In the genomic region with DNA sequence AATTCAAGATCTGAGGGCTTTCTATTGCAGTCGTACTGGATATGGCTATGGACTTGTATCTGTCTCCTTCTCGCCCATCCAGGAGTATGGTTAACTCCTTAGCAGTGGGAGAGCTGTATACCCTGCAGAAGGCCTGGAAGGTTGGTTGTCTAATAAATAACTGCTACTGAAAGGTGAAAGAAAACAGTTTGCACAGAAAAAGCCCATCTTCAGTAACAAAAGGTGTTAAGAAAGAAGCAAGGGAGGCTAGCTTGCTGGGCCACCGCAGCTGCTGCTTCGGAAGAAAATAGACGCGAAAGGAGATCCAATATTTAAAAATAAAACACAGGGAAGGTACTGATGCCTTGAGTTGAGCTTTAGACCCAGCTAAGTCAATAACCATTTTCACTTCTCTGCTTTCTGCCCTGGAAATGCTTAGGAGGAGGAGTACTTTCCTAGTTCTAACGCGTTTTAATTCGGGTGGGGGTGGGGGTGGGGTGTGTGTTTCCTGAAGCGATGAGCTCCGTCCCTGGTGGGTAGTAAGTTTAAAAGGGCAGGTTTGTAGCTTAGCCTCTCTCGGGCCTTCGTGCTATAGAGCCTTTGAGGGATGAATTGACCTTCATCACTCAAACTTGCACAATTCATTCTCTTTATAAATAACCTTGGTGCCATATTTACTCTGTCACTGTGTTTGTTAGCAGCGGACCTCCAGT, we compare ENCODE assay signal across 8 mouse cellular contexts. TPM values are rescaled to one million over a fixed set of nuclear protein-coding genes. Genes with fewer than 3 reads are reported as not detected.
DNase-seq lines count a peak whose midpoint lies in the region; ATAC-seq and TF ChIP-seq lines count a peak whose summit lies in the region.

No protein-coding gene starts in this region.

- peak overlapping the region; percentile 52 for H3K4me3 ChIP-seq in lung, postnatal 0 days (ENCODE audit: low read depth, low read length)
- H3K4me3 ChIP-seq in hindbrain, embryonic 13.5 days = peak overlapping the region; percentile 55

- H3K4me1 ChIP-seq in lung, postnatal 0 days (ENCODE audit: insufficient read depth, low read depth, low read length) = no peaks in the 10 kb centered on the region
- H3K4me1 ChIP-seq in hindbrain, embryonic 13.5 days (replicated peaks) = peaks cover 5% of the 10 kb centered on the region

- no peak for TF ChIP-seq CTCF in lung, postnatal 0 days (IDR thresholded peaks at IDR 0.05)

- no peaks in the 10 kb centered on the region for H3K27me3 ChIP-seq in lung, postnatal 0 days (replicated peaks; ENCODE audit: insufficient read depth, low read length)
- no peaks in the 10 kb centered on the region for H3K27me3 ChIP-seq in hindbrain, embryonic 13.5 days

- H3K36me3 ChIP-seq in lung, postnatal 0 days (ENCODE audit: insufficient read depth, low read length) = no peaks in the 10 kb centered on the region
- 0 out of 2 replicates have a peak, but pooled peaks cover 3% of the 10 kb centered on the region for H3K36me3 ChIP-seq in hindbrain, embryonic 13.5 days

- peak overlapping the region; percentile 71 for H3K4me2 ChIP-seq in lung, postnatal 0 days (replicated peaks; ENCODE audit: low read depth, low read length)
- peak overlapping the region; percentile 68 for H3K4me2 ChIP-seq in hindbrain, embryonic 13.5 days

- peak overlapping the region; percentile 33; the same call in 1 of the 2 replicates for H3K9ac ChIP-seq in lung, postnatal 0 days (replicated peaks; ENCODE audit: low read depth)
- peak overlapping the region; percentile 73 for H3K9ac ChIP-seq in hindbrain, embryonic 13.5 days

- TF ChIP-seq EP300 in lung, postnatal 0 days (IDR thresholded peaks at IDR 0.05) = no peak

- no peaks in the 10 kb centered on the region for H3K9me3 ChIP-seq in lung, postnatal 0 days (ENCODE audit: low read length)
- H3K9me3 ChIP-seq in hindbrain, embryonic 13.5 days = no peaks in the 10 kb centered on the region

- H3K27ac ChIP-seq in lung, postnatal 0 days (ENCODE audit: low read length) = no peak overlapping the region
- H3K27ac ChIP-seq in hindbrain, embryonic 13.5 days = peak overlapping the region; percentile 79

- WGBS in lung, postnatal 0 days = 26% methylated on average over 14 of the region's 14 CpGs
- 16% methylated on average over 14 of the region's 14 CpGs for WGBS in hindbrain, embryonic 13.5 days

- ATAC-seq in lung, postnatal 0 days = peak; percentile 16; the same call in 1 of the 2 replicates
- ATAC-seq in hindbrain, embryonic 13.5 days (ENCODE audit: low FRiP score) = peak; percentile 70
- ATAC-seq in megakaryocyte-erythroid progenitor cell, adult 5-6 weeks (replicated peaks; ENCODE audit: low FRiP score, low TSS enrichment, poor library complexity, severe bottlenecking) = peak; percentile 20

- peak; percentile 2 for DNase-seq in adrenal gland, adult 2 months
- no peak for DNase-seq in adrenal gland, adult 8-10 months
- DNase-seq in lung, postnatal 0 days (ENCODE audit: low spot score) = peak; percentile 10
- DNase-seq in lung, postnatal 25 days (ENCODE audit: low spot score) = no peak
- no peak for DNase-seq in adrenal gland, postnatal 25 days
- no peak for DNase-seq in thymus, postnatal 0 days (ENCODE audit: low spot score)

RNA-seq across cellular contexts. Expression of a gene that starts 0.6 kb away (rescaled TPM):
- 10 to 100 TPM; 17.0 to 21.0 TPM for total RNA-seq in adrenal gland, adult 2 months (2021)
- 2.4 and 2.9 TPM in 2 replicates for polyA plus RNA-seq in adrenal gland, adult 2 months (2012; rRNA removed)
- total RNA-seq in adrenal gland, adult 8-10 months (2022) = 10 to 100 TPM; 20.7 to 32.5 (median 25.3) TPM
- polyA plus RNA-seq in lung, postnatal 0 days (2015; fragmentation: Nextera tagmentation; extraction: Ambion mirVana) = 3.1 and 5.3 TPM in 2 replicates
- 7.6 and 8.2 TPM in 2 replicates for polyA plus RNA-seq in hindbrain, embryonic 13.5 days (2015; fragmentation: Nextera tagmentation; extraction: Ambion mirVana)
- 40.5 and 63.1 TPM in 2 replicates for total RNA-seq in megakaryocyte-erythroid progenitor cell, adult 5-6 weeks (2014; fragmentation: Nextera tagmentation)
- 26.3 and 34.1 TPM in 2 replicates for total RNA-seq in megakaryocyte-erythroid progenitor cell, adult 5-6 weeks (2017)
- 21.6 and 23.3 TPM in 2 replicates for total RNA-seq in adrenal gland, postnatal 25 days (2021)
- polyA plus RNA-seq in thymus, postnatal 0 days (2015; fragmentation: Nextera tagmentation; extraction: Ambion mirVana) = 7.5 and 8.3 TPM in 2 replicates

RNA-seq across cellular contexts. Expression of a gene that starts 0.7 kb away (rescaled TPM):
- 10 to 100 TPM in 1 of 2 experiments, 1 to 10 TPM in 1; 8.9 to 12.2 TPM for total RNA-seq in adrenal gland, adult 2 months (2021)
- polyA plus RNA-seq in adrenal gland, adult 2 months (2012; rRNA removed) = 0.54 and 0.56 TPM in 2 replicates
- total RNA-seq in adrenal gland, adult 8-10 months (2022) = 10 to 100 TPM in 2 of 4 experiments, 1 to 10 TPM in 2; 7.7 to 14.2 (median 9.8) TPM
- 5.9 and 6.1 TPM in 2 replicates for polyA plus RNA-seq in lung, postnatal 0 days (2015; fragmentation: Nextera tagmentation; extraction: Ambion mirVana)
- polyA plus RNA-seq in hindbrain, embryonic 13.5 days (2015; fragmentation: Nextera tagmentation; extraction: Ambion mirVana) = 25.9 and 27.1 TPM in 2 replicates
- total RNA-seq in megakaryocyte-erythroid progenitor cell, adult 5-6 weeks (2014; fragmentation: Nextera tagmentation) = 19.8 and 27.1 TPM in 2 replicates
- 9.8 and 19.3 TPM in 2 replicates for total RNA-seq in megakaryocyte-erythroid progenitor cell, adult 5-6 weeks (2017)
- 8.8 and 14.8 TPM in 2 replicates for total RNA-seq in adrenal gland, postnatal 25 days (2021)
- polyA plus RNA-seq in thymus, postnatal 0 days (2015; fragmentation: Nextera tagmentation; extraction: Ambion mirVana) = 9.1 and 9.4 TPM in 2 replicates

RNA-seq across cellular contexts. Expression of a gene that starts 38.8 kb away (rescaled TPM):
- 10 to 100 TPM; 18.5 to 26.9 TPM for total RNA-seq in adrenal gland, adult 2 months (2021)
- polyA plus RNA-seq in adrenal gland, adult 2 months (2012; rRNA removed) = 2.4 and 2.7 TPM in 2 replicates
- total RNA-seq in adrenal gland, adult 8-10 months (2022) = 10 to 100 TPM; 20.6 to 29.6 (median 27.5) TPM
- polyA plus RNA-seq in lung, postnatal 0 days (2015; fragmentation: Nextera tagmentation; extraction: Ambion mirVana) = 32.3 TPM in 2 replicates
- 71.0 and 71.8 TPM in 2 replicates for polyA plus RNA-seq in hindbrain, embryonic 13.5 days (2015; fragmentation: Nextera tagmentation; extraction: Ambion mirVana)
- 27.5 and 28.5 TPM in 2 replicates for total RNA-seq in megakaryocyte-erythroid progenitor cell, adult 5-6 weeks (2014; fragmentation: Nextera tagmentation)
- total RNA-seq in megakaryocyte-erythroid progenitor cell, adult 5-6 weeks (2017) = 38.9 and 41.7 TPM in 2 replicates
- total RNA-seq in adrenal gland, postnatal 25 days (2021) = 19.8 and 23.9 TPM in 2 replicates
- 38.9 and 39.7 TPM in 2 replicates for polyA plus RNA-seq in thymus, postnatal 0 days (2015; fragmentation: Nextera tagmentation; extraction: Ambion mirVana)

Comparison
In these comparisons a context has a peak if more than half of its experiments do, and no peak if none do; other contexts are left out.
1. DNase-seq: peak in adrenal gland, adult 2 months (single experiment) and lung, postnatal 0 days (single experiment); none in adrenal gland, adult 8-10 months (single experiment), lung, postnatal 25 days (single experiment), adrenal gland, postnatal 25 days (single experiment) and thymus, postnatal 0 days (single experiment).
2. ATAC-seq: peak in every context shown above with its lines; median percentile 70 in hindbrain, embryonic 13.5 days; 20 in megakaryocyte-erythroid progenitor cell, adult 5-6 weeks; 16 in lung, postnatal 0 days.